Mouse (Mus musculus): Measurements from ENCODE around the gene Slc13a4.

DNA sequence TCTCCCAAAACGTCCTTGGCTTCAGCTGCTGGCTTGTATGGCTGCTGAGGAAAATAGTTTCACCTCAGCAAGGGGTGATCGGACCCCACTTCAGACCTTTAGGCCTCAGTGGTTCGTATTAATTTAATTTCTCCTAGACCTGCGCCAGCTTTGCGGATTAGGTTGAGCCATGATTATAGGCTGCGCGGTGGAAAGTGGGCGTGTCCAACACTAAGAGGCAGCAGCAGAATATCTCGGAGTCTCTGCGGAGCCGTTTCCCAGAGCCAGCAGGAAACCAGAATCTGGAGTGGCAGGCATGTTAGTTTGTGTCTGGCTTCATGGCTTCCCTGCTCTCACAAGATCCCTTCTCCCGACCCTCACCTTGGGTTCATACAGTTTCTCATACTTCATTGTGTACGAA lies 38.3 kb downstream of the Slc13a4 start:
- TF ChIP-seq CTCF (IDR thresholded peaks at IDR 0.05; ENCODE audit: insufficient read depth, low read depth, low read length) (no peak), POLR2A (IDR thresholded peaks at IDR 0.05; ENCODE audit: insufficient read depth, low read depth, low read length) (no peak)

Measured in olfactory bulb, adult 2 months (tissue).